Mouse (Mus musculus): Measurements from ENCODE around the gene Plch2. TPM values are rescaled to one million over a fixed set of nuclear protein-coding genes. Genes with fewer than 3 reads are reported as not detected.

The Plch2 gene
- total and polyA plus RNA-seq, 2 experiments from 2014 or later, result 17.4 to 42.1 TPM

GRCm38 (mm10) chr4:154983767-154984166 is 72.8 kb downstream of the Plch2 start:
- Histone ChIP-seq H3K4me1 (ENCODE audit: insufficient read depth) (no peaks in the 10 kb centered on the region), H3K27me3 (ENCODE audit: insufficient read depth, low read length) (no peaks in the 10 kb centered on the region), H3K9ac (no peak overlapping the region), H3K27ac (ENCODE audit: low read depth, low read length) (no peak overlapping the region), H3K4me3 (ENCODE audit: low read depth, low read length) (no peak overlapping the region), H3K9me3 (ENCODE audit: low read length) (no peaks in the 10 kb centered on the region), H3K36me3 (ENCODE audit: insufficient read depth) (peaks cover 24% of the 10 kb centered on the region), H3K4me2 (ENCODE audit: low read depth) (no peak overlapping the region)
- no peak for TF ChIP-seq CTCF (IDR thresholded peaks at IDR 0.05; ENCODE audit: low read depth)
- no peak for DNase-seq
- peak; percentile 15; the same call in 1 of the 2 replicates for ATAC-seq
- 15% methylated on average over 24 of the region's 24 CpGs for WGBS

GRCm38 (mm10) chr4:154982247-154983120 is 74.1 kb downstream of the Plch2 start:
- Histone ChIP-seq H3K9ac (no peak overlapping the region), H3K27me3 (ENCODE audit: insufficient read depth, low read length) (no peaks in the 10 kb centered on the region), H3K4me3 (ENCODE audit: low read depth, low read length) (no peak overlapping the region), H3K36me3 (ENCODE audit: insufficient read depth) (peaks cover 36% of the 10 kb centered on the region), H3K9me3 (ENCODE audit: low read length) (no peaks in the 10 kb centered on the region), H3K27ac (ENCODE audit: low read depth, low read length) (no peak overlapping the region), H3K4me2 (ENCODE audit: low read depth) (no peak overlapping the region), H3K4me1 (ENCODE audit: insufficient read depth) (no peaks in the 10 kb centered on the region)
- no peak for ATAC-seq
- 78% methylated on average over 19 of the region's 19 CpGs for WGBS
- no peak for DNase-seq
- no peak for TF ChIP-seq CTCF (IDR thresholded peaks at IDR 0.05; ENCODE audit: low read depth)

DNA sequence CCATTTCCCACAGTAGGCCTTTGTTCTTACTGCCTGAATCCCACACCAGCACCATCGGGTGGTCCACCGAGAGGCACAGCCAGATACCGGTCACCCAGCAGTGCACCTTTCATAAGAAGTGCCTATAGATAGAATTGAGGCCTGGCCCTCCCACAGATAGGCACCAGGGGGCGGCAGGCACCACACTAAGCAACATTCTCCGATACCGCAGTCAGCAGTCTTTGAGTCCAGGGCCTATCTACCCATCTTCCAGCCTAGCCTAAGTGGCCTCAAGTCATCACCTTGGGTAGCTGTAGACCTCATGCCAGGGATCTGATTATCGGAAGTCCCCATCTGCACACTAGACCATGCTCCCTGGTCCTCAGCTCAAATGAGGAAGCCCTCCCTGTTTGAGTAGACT is 75.1 kb downstream of the Plch2 start:
- no peak overlapping the region for H3K9ac ChIP-seq
- no peak overlapping the region for H3K4me2 ChIP-seq (ENCODE audit: low read depth)
- H3K4me1 ChIP-seq (ENCODE audit: insufficient read depth), result no peaks in the 10 kb centered on the region
- H3K4me3 ChIP-seq (ENCODE audit: low read depth, low read length), result no peak overlapping the region
- peak; percentile 85 for DNase-seq
- 41% methylated on average over 7 of the region's 7 CpGs for WGBS
- H3K27me3 ChIP-seq (ENCODE audit: insufficient read depth, low read length), result no peaks in the 10 kb centered on the region
- no peak overlapping the region for H3K27ac ChIP-seq (ENCODE audit: low read depth, low read length)
- ATAC-seq, result peak; percentile 83
- H3K36me3 ChIP-seq (ENCODE audit: insufficient read depth), result peaks cover 46% of the 10 kb centered on the region
- no peaks in the 10 kb centered on the region for H3K9me3 ChIP-seq (ENCODE audit: low read length)
- TF ChIP-seq CTCF (IDR thresholded peaks at IDR 0.05; ENCODE audit: low read depth), result peak; percentile 91

GRCm38 (mm10) chr4:154981076-154981475 is 75.5 kb downstream of the Plch2 start:
- Histone ChIP-seq H3K27me3 (ENCODE audit: insufficient read depth, low read length) (no peaks in the 10 kb centered on the region), H3K4me3 (ENCODE audit: low read depth, low read length) (no peak overlapping the region), H3K36me3 (ENCODE audit: insufficient read depth) (peaks cover 51% of the 10 kb centered on the region), H3K4me1 (ENCODE audit: insufficient read depth) (no peaks in the 10 kb centered on the region), H3K9ac (no peak overlapping the region), H3K9me3 (ENCODE audit: low read length) (no peaks in the 10 kb centered on the region), H3K4me2 (ENCODE audit: low read depth) (no peak overlapping the region), H3K27ac (ENCODE audit: low read depth, low read length) (no peak overlapping the region)
- 0 out of 2 replicates have a peak, but pooled peaks have one; percentile 0 for ATAC-seq
- TF ChIP-seq CTCF (IDR thresholded peaks at IDR 0.05; ENCODE audit: low read depth), result no peak
- no peak for DNase-seq
- WGBS, result 88% methylated on average over 6 of the region's 6 CpGs

DNA sequence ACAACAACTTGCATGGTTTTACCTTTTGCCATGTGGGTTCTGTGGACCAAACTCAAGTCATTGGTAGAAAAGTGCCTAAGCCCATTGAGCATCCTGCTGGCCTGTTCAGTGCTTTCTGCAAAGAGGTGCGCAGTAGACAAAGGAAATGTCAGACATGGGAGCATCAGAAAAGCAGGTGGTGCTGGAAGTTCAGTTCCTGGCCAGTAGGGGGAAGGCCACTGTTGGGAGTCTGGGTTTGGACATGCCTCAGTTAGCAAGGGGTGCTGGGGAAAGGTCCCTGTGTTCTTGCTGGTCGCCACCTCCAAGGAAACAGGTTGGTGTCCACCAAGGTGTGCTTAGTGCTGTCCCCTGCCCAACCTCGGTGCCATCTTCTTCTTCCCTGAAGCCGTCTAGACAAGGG is 76.5 kb downstream of the Plch2 start:
- Histone ChIP-seq H3K9me3 (ENCODE audit: low read length) (no peaks in the 10 kb centered on the region), H3K4me3 (ENCODE audit: low read depth, low read length) (no peak overlapping the region), H3K4me1 (ENCODE audit: insufficient read depth) (no peaks in the 10 kb centered on the region), H3K27ac (ENCODE audit: low read depth, low read length) (no peak overlapping the region), H3K4me2 (ENCODE audit: low read depth) (no peak overlapping the region), H3K36me3 (ENCODE audit: insufficient read depth) (peaks cover 60% of the 10 kb centered on the region), H3K27me3 (ENCODE audit: insufficient read depth, low read length) (no peaks in the 10 kb centered on the region), H3K9ac (no peak overlapping the region)
- DNase-seq, result no peak
- no peak for ATAC-seq
- peak; percentile 65 for TF ChIP-seq CTCF (IDR thresholded peaks at IDR 0.05; ENCODE audit: low read depth)
- WGBS, result 85% methylated on average over 4 of the region's 4 CpGs

DNA sequence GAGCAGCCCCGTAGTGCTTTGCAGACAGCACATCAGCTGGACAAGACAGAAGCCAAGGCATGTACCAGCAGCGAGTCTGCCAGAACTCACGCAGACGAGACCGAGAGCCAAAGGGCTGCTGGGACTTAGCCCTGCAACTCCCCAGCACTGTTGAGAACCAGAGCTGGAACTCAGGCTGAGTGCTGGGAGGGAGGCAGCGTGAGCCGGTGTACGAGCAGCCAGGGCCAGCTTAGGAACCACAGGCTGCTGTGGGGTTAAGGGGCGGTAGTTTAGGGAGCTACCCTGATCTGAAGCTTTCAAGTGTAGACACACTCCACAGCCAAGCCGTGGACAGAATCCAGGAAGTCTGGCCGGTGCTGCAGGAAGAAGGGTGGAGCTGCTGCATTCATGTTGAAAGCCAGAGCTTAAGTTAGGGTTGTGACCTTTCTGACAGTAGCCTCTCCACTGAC is 82.4 kb downstream of the Plch2 start:
- no peaks in the 10 kb centered on the region for H3K9me3 ChIP-seq (ENCODE audit: low read length)
- H3K4me3 ChIP-seq (ENCODE audit: low read depth, low read length), result no peak overlapping the region
- ATAC-seq, result no peak
- H3K36me3 ChIP-seq (ENCODE audit: insufficient read depth), result peaks cover 100% of the 10 kb centered on the region
- no peak overlapping the region for H3K9ac ChIP-seq
- no peak overlapping the region for H3K27ac ChIP-seq (ENCODE audit: low read depth, low read length)
- no peaks in the 10 kb centered on the region for H3K4me1 ChIP-seq (ENCODE audit: insufficient read depth)
- no peak for DNase-seq
- no peak for TF ChIP-seq CTCF (IDR thresholded peaks at IDR 0.05; ENCODE audit: low read depth)
- WGBS, result 84% methylated on average over 11 of the region's 11 CpGs
- H3K27me3 ChIP-seq (ENCODE audit: insufficient read depth, low read length), result no peaks in the 10 kb centered on the region
- H3K4me2 ChIP-seq (ENCODE audit: low read depth), result no peak overlapping the region

DNA sequence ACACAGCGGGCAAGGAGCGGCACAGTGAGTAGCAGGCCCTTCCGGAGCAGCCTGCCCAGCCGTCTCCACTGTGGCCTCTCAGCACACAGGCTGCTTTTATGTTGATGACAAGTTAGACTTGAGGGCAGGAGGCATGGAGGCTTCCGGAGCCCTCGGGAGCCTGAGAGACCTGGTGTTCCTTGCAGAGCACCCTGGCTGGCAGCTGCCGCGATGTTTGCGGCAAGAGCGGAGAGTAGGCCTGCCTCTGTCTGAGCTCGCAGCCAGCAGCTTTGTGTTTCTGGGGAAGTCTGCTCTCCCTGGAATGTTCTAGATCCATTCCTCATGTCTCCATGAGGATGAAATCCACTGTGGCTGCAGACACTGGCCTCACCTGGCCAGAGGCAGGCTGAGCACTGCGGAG is 84.0 kb downstream of the Plch2 start:
- DNase-seq (no peak), ATAC-seq (no peak)
- no peak overlapping the region for H3K27ac ChIP-seq (ENCODE audit: low read depth, low read length)
- no peaks in the 10 kb centered on the region for H3K9me3 ChIP-seq (ENCODE audit: low read length)
- H3K4me1 ChIP-seq (ENCODE audit: insufficient read depth), result no peaks in the 10 kb centered on the region
- 95% methylated on average over 12 of the region's 12 CpGs for WGBS
- H3K27me3 ChIP-seq (ENCODE audit: insufficient read depth, low read length), result no peaks in the 10 kb centered on the region
- no peak for TF ChIP-seq CTCF (IDR thresholded peaks at IDR 0.05; ENCODE audit: low read depth)
- no peak overlapping the region for H3K9ac ChIP-seq
- no peak overlapping the region for H3K4me3 ChIP-seq (ENCODE audit: low read depth, low read length)
- no peak overlapping the region for H3K4me2 ChIP-seq (ENCODE audit: low read depth)
- peaks cover 85% of the 10 kb centered on the region for H3K36me3 ChIP-seq (ENCODE audit: insufficient read depth)
